Mouse (Mus musculus) liver, adult 2 months (tissue): ENCODE measurements at regions not wholly inside any gene's neighbourhood (a gene's known extent, or its start where the extent isn't known, plus 50 kb on each side); places are given as distances from the start of the nearest gene placed in this dataset.

ENCODE experiments used
- CTCF ChIP-seq: fragments of 200-500 bp; IDR thresholded peaks from 2 replicates; pipeline ENCODE4 v1.5.1; 2011; ENCODE audit warnings: low read depth, low read length, control low read depth
- POLR2A ChIP-seq: fragments of 200-500 bp; IDR thresholded peaks from 2 replicates; pipeline ENCODE4 v1.6.1; 2011; ENCODE audit warnings: low read length, control low read depth; ENCODE audit not compliant: insufficient read depth; ENCODE audit errors: extremely low read depth

- TF ChIP-seq CTCF (no peak), POLR2A (no peak)
Observed at GRCm38 (mm10) chr17:88333816-88334215, 106.7 kb upstream of the Foxn2 start.
